Comparison of ENCODE assay signal across 10 mouse cellular contexts in the genomic region with DNA sequence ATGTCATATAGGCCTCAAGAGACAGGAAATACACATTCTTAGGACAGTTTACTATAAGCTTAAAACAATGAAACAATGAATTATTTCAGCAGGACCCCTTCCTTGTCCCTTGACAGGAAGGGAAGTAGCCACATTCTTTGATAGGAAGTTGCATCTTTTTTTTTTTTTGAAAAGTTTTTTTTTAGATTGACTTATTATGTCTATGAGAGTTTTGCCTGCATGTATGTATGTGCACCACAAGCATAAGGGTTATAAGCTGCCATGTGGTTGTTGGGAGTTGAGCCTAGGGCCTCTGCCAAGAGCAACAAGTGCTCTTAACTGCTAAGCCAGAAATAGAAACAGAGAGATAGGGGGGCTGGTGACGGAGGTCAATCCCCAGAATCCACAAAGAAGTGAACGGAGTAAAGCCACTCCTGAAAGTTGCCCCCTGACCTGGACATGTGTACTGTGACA. TPM values are rescaled to one million over a fixed set of nuclear protein-coding genes. Genes with fewer than 3 reads are reported as not detected.
A peak's percentile ranks its signal among the peaks of the same experiment; 100 is the strongest.
DNase-seq lines count a peak whose midpoint lies in the region; ATAC-seq lines count a peak whose summit lies in the region.
"Had no signal": no experiment of that assay in that cellular context is flagged by ENCODE, and none has a peak within 500 bp of the region (broad histone marks: within the 10 kb centered on the region; RNA-seq: fewer than 3 reads in every experiment).

No protein-coding gene starts in this region.

- ATAC-seq in kidney, embryonic 15.5 days (replicated peaks; ENCODE audit: low FRiP score), result peak; percentile 40; the same call in 1 of the 2 replicates
- no peak for ATAC-seq in neural tube, embryonic 13.5 days (ENCODE audit: low read depth)
- ATAC-seq in heart, embryonic 11.5 days (replicated peaks; ENCODE audit: insufficient number of reproducible peaks, low FRiP score, low TSS enrichment), result 0 out of 2 replicates have a peak, but pooled peaks have one; percentile 41
- ATAC-seq in stomach, embryonic 15.5 days (ENCODE audit: insufficient read depth, low FRiP score, low read depth), result no peak

- no peak overlapping the region for H3K9ac ChIP-seq in kidney, embryonic 15.5 days
- no peak overlapping the region for H3K9ac ChIP-seq in neural tube, embryonic 13.5 days
- peak overlapping the region; percentile 47; the same call in 1 of the 2 replicates for H3K9ac ChIP-seq in heart, embryonic 11.5 days (ENCODE audit: low read depth, low read length)
- no peak overlapping the region for H3K9ac ChIP-seq in stomach, embryonic 15.5 days
- H3K9ac ChIP-seq: liver, embryonic 15.5 days had no signal

- no peak for DNase-seq in kidney, postnatal 25 days
- DNase-seq in neural tube, embryonic 10.5 days (ENCODE audit: extremely low spot score, low spot score), result no peak
- no peak for DNase-seq in urinary bladder, postnatal 25 days (ENCODE audit: low spot score)
- no peak for DNase-seq in layer of hippocampus, postnatal 10 days (ENCODE audit: low spot score in 2 of 2)
- DNase-seq: right cerebral cortex, postnatal 4 days had no signal

- H3K9me3 ChIP-seq in kidney, embryonic 15.5 days (replicated peaks), result no peaks in the 10 kb centered on the region
- H3K9me3 ChIP-seq in neural tube, embryonic 13.5 days, result no peaks in the 10 kb centered on the region
- H3K9me3 ChIP-seq in heart, embryonic 11.5 days (replicated peaks; ENCODE audit: control insufficient read depth, low read length), result no peaks in the 10 kb centered on the region
- no peaks in the 10 kb centered on the region for H3K9me3 ChIP-seq in stomach, embryonic 15.5 days
- H3K9me3 ChIP-seq: liver, embryonic 15.5 days had no signal

- no peak overlapping the region for H3K4me2 ChIP-seq in kidney, embryonic 15.5 days
- no peak overlapping the region for H3K4me2 ChIP-seq in neural tube, embryonic 13.5 days
- peak overlapping the region; percentile 14; the same call in 1 of the 2 replicates for H3K4me2 ChIP-seq in heart, embryonic 11.5 days
- no peak overlapping the region for H3K4me2 ChIP-seq in stomach, embryonic 15.5 days
- H3K4me2 ChIP-seq: liver, embryonic 15.5 days had no signal

- H3K4me1 ChIP-seq in kidney, embryonic 15.5 days, result peaks cover 13% of the 10 kb centered on the region
- no peaks in the 10 kb centered on the region for H3K4me1 ChIP-seq in neural tube, embryonic 13.5 days (replicated peaks)
- H3K4me1 ChIP-seq in heart, embryonic 11.5 days (ENCODE audit: control insufficient read depth, insufficient read depth, low read length), result peaks cover 25% of the 10 kb centered on the region
- H3K4me1 ChIP-seq in stomach, embryonic 15.5 days, result no peaks in the 10 kb centered on the region; the same call in 1 of the 2 replicates

- H3K27ac ChIP-seq in kidney, embryonic 15.5 days, result peak overlapping the region; percentile 91
- H3K27ac ChIP-seq in neural tube, embryonic 13.5 days (replicated peaks), result peak overlapping the region; percentile 46; the same call in 1 of the 2 replicates
- H3K27ac ChIP-seq in heart, embryonic 11.5 days (ENCODE audit: low read depth, low read length), result peak overlapping the region; percentile 91
- peak overlapping the region; percentile 57; the same call in 1 of the 2 replicates for H3K27ac ChIP-seq in stomach, embryonic 15.5 days

- H3K36me3 ChIP-seq in kidney, embryonic 15.5 days, result peaks cover 85% of the 10 kb centered on the region
- H3K36me3 ChIP-seq in neural tube, embryonic 13.5 days, result peaks cover 89% of the 10 kb centered on the region
- peaks cover 21% of the 10 kb centered on the region for H3K36me3 ChIP-seq in heart, embryonic 11.5 days (ENCODE audit: control insufficient read depth, insufficient read depth, low read length)
- H3K36me3 ChIP-seq in stomach, embryonic 15.5 days, result peaks cover 44% of the 10 kb centered on the region

- H3K27me3 ChIP-seq in kidney, embryonic 15.5 days, result no peaks in the 10 kb centered on the region
- H3K27me3 ChIP-seq in neural tube, embryonic 13.5 days, result no peaks in the 10 kb centered on the region
- no peaks in the 10 kb centered on the region for H3K27me3 ChIP-seq in heart, embryonic 11.5 days (ENCODE audit: control insufficient read depth, insufficient read depth, low read length)
- H3K27me3 ChIP-seq in stomach, embryonic 15.5 days (replicated peaks), result no peaks in the 10 kb centered on the region
- H3K27me3 ChIP-seq: liver, embryonic 15.5 days had no signal

- WGBS in kidney, embryonic 15.5 days, result 42% methylated on average over 2 of the region's 2 CpGs
- WGBS in neural tube, embryonic 13.5 days, result 60% methylated on average over 2 of the region's 2 CpGs
- 26% methylated on average over 2 of the region's 2 CpGs for WGBS in heart, embryonic 11.5 days (ENCODE audit: insufficient replicate concordance)
- WGBS in stomach, embryonic 15.5 days, result 56% methylated on average over 2 of the region's 2 CpGs

- H3K4me3 ChIP-seq in kidney, embryonic 15.5 days (replicated peaks), result no peak overlapping the region
- no peak overlapping the region for H3K4me3 ChIP-seq in neural tube, embryonic 13.5 days
- H3K4me3 ChIP-seq in heart, embryonic 11.5 days (ENCODE audit: low read depth, low read length), result no peak overlapping the region
- no peak overlapping the region for H3K4me3 ChIP-seq in stomach, embryonic 15.5 days (replicated peaks)
- H3K4me3 ChIP-seq: liver, embryonic 15.5 days had no signal

RNA-seq across cellular contexts. Expression of a gene that starts 6.7 kb away (rescaled TPM):
- polyA plus RNA-seq in kidney, embryonic 15.5 days (2015; fragmentation: Nextera tagmentation; extraction: Ambion mirVana), result 26.6 and 28.7 TPM in 2 replicates
- 39.9 and 42.8 TPM in 2 replicates for polyA plus RNA-seq in neural tube, embryonic 13.5 days (2015; fragmentation: Nextera tagmentation; extraction: Ambion mirVana)
- polyA plus RNA-seq in heart, embryonic 11.5 days (2014; fragmentation: Nextera tagmentation; extraction: Ambion mirVana), result 19.7 and 21.0 TPM in 2 replicates
- polyA plus RNA-seq in stomach, embryonic 15.5 days (2015; fragmentation: Nextera tagmentation; extraction: Ambion mirVana), result 18.9 and 20.2 TPM in 2 replicates
- total RNA-seq in layer of hippocampus, postnatal 10 days (2021), result 10 to 100 TPM; 47.4 to 49.7 TPM

RNA-seq across cellular contexts. Expression of a gene that starts 26.2 kb away (rescaled TPM):
- 59.8 and 67.6 TPM in 2 replicates for polyA plus RNA-seq in kidney, embryonic 15.5 days (2015; fragmentation: Nextera tagmentation; extraction: Ambion mirVana)
- polyA plus RNA-seq in neural tube, embryonic 13.5 days (2015; fragmentation: Nextera tagmentation; extraction: Ambion mirVana), result 10.7 and 12.9 TPM in 2 replicates
- polyA plus RNA-seq in heart, embryonic 11.5 days (2014; fragmentation: Nextera tagmentation; extraction: Ambion mirVana), result 33.0 and 54.5 TPM in 2 replicates
- polyA plus RNA-seq in stomach, embryonic 15.5 days (2015; fragmentation: Nextera tagmentation; extraction: Ambion mirVana), result 55.5 and 56.4 TPM in 2 replicates
- total RNA-seq in layer of hippocampus, postnatal 10 days (2021), result 10 to 100 TPM; 27.6 to 27.9 TPM

RNA-seq across cellular contexts. Expression of a gene that starts 36.2 kb away (rescaled TPM):
- polyA plus RNA-seq in kidney, embryonic 15.5 days (2015; fragmentation: Nextera tagmentation; extraction: Ambion mirVana), result 77.6 and 83.5 TPM in 2 replicates
- 122 and 128 TPM in 2 replicates for polyA plus RNA-seq in neural tube, embryonic 13.5 days (2015; fragmentation: Nextera tagmentation; extraction: Ambion mirVana)
- polyA plus RNA-seq in heart, embryonic 11.5 days (2014; fragmentation: Nextera tagmentation; extraction: Ambion mirVana), result 57.1 and 59.7 TPM in 2 replicates
- 82.4 and 83.4 TPM in 2 replicates for polyA plus RNA-seq in stomach, embryonic 15.5 days (2015; fragmentation: Nextera tagmentation; extraction: Ambion mirVana)
- total RNA-seq in layer of hippocampus, postnatal 10 days (2021), result 100 to 1,000 TPM; 310 to 313 TPM

RNA-seq across cellular contexts. Expression of a gene that starts 54.9 kb away (rescaled TPM):
- polyA plus RNA-seq in kidney, embryonic 15.5 days (2015; fragmentation: Nextera tagmentation; extraction: Ambion mirVana), result 119 and 131 TPM in 2 replicates
- polyA plus RNA-seq in neural tube, embryonic 13.5 days (2015; fragmentation: Nextera tagmentation; extraction: Ambion mirVana), result 120 and 133 TPM in 2 replicates
- polyA plus RNA-seq in heart, embryonic 11.5 days (2014; fragmentation: Nextera tagmentation; extraction: Ambion mirVana), result 90.3 and 97.4 TPM in 2 replicates
- 108 and 116 TPM in 2 replicates for polyA plus RNA-seq in stomach, embryonic 15.5 days (2015; fragmentation: Nextera tagmentation; extraction: Ambion mirVana)
- total RNA-seq in layer of hippocampus, postnatal 10 days (2021), result 100 to 1,000 TPM; 127 to 129 TPM

Comparison
In these comparisons a context has a peak if more than half of its experiments do, and no peak if none do; other contexts are left out.
1. ATAC-seq: peak in kidney, embryonic 15.5 days (single experiment) and heart, embryonic 11.5 days (single experiment); none in neural tube, embryonic 13.5 days (single experiment) and stomach, embryonic 15.5 days (single experiment).
2. Peak in every context shown above with its lines, with median percentiles within 50 percentile points of each other: H3K27ac ChIP-seq.